Mouse (Mus musculus) forebrain, embryonic 14.5 days (tissue): ENCODE data around the gene Mob2. TPM values are rescaled to one million over a fixed set of nuclear protein-coding genes. Genes with fewer than 3 reads are reported as not detected.

ENCODE experiments used
- ATAC-seq: fragments of 200-750 bp; cut with Nextera tagmentation; 2 replicates; pipeline ENCODE4 v1.8.0; 2017; ENCODE audit warnings: mild to moderate bottlenecking, moderate library complexity
- DNase-seq: peaks from one replicate; pipeline ENCODE4 v3.0.0-alpha.2; 2015; ENCODE audit warnings: low spot score
- H3K27ac ChIP-seq: fragments of 300-500 bp; sonication (generic); 2 replicates; pipeline ENCODE4 v1.5.1; 2014; ENCODE audit warnings: low read depth, mild to moderate bottlenecking, control low read depth, low read length, moderate library complexity
- H3K27me3 ChIP-seq: fragments of 300-500 bp; sonication (generic); replicated peaks from 2 replicates; pipeline ENCODE4 v1.6.1; 2014; ENCODE audit warnings: low read length, control low read depth, mixed read lengths; ENCODE audit not compliant: control insufficient read depth, insufficient read depth
- H3K36me3 ChIP-seq: fragments of 300-500 bp; sonication (generic); 2 replicates; pipeline ENCODE4 v1.6.1; 2014; ENCODE audit warnings: low read length, control low read depth; ENCODE audit not compliant: control insufficient read depth, insufficient read depth
- H3K4me1 ChIP-seq: fragments of 300-500 bp; sonication (generic); 2 replicates; pipeline ENCODE4 v1.6.1; 2014; ENCODE audit warnings: antibody characterized with exemption, low read length, control low read depth; ENCODE audit not compliant: control insufficient read depth, insufficient read depth
- H3K4me2 ChIP-seq: fragments of 300-500 bp; sonication (generic); 2 replicates; pipeline ENCODE4 v1.6.1; 2014; ENCODE audit warnings: mild to moderate bottlenecking, control low read depth, low read length
- H3K4me3 ChIP-seq: fragments of 300-500 bp; sonication (generic); 2 replicates; pipeline ENCODE4 v1.5.1; 2014; ENCODE audit warnings: low read depth, low read length, control low read depth
- H3K9ac ChIP-seq: fragments of 300-500 bp; sonication (generic); 2 replicates; pipeline ENCODE4 v1.6.1; 2014; ENCODE audit warnings: mild to moderate bottlenecking, low read length, control low read depth, moderate library complexity
- H3K9me3 ChIP-seq: fragments of 300-500 bp; sonication (generic); replicated peaks from 2 replicates; pipeline ENCODE4 v1.6.1; 2016; ENCODE audit warnings: low read length, control low read depth, mixed read lengths; ENCODE audit not compliant: control insufficient read depth
- WGBS: fragments of 180-500 bp; shearing (Covaris S2); extraction: QIAGEN DNeasy Blood & Tissue Kit; methylation state at CpG from one replicate; pipeline ENCODE4 v1.1.7; 2014; 5-methylcytosine and 5-hydroxymethylcytosine counted together
- polyA plus RNA-seq: library from polyadenylated mRNA; unstranded; fragments of >200 nt; fragmentation: Nextera tagmentation; extraction: Ambion mirVana; gene quantifications from 2 replicates; pipeline ENCODE4 v1.2.1, GENCODE M21; 2014

Mob2 gene
- 53.6 and 57.9 TPM in 2 replicates for polyA plus RNA-seq

- Histone ChIP-seq H3K4me1 (peaks cover 13% of the 10 kb centered on the region), H3K27ac (peak within 1 kb of the TSS; percentile 48; the same call in 1 of the 2 replicates), H3K36me3 (no peaks in the 10 kb centered on the region), H3K9me3 (no peaks in the 10 kb centered on the region), H3K27me3 (no peaks in the 10 kb centered on the region), H3K4me3 (peak within 1 kb of the TSS; percentile 97), H3K9ac (peak within 1 kb of the TSS; percentile 87), H3K4me2 (peak within 1 kb of the TSS; percentile 96)
- DNase-seq (peak; percentile 91), ATAC-seq (peak; percentile 97)
- under 1% methylated on average over 48 of the region's 49 CpGs for WGBS
Measured at GRCm38 (mm10) chr7:142060931-142061565, at the start of gene Mob2. Gene Mob2 (minus strand): TSS chr7:142061065.

GRCm38 (mm10) chr7:142104747-142105146, 43.9 kb upstream of the Mob2 start:
- H3K4me2 ChIP-seq: no peak overlapping the region
- no peak for ATAC-seq
- no peaks in the 10 kb centered on the region for H3K27me3 ChIP-seq
- H3K27ac ChIP-seq: no peak overlapping the region
- 58% methylated on average over 5 of the region's 5 CpGs for WGBS
- H3K9ac ChIP-seq: no peak overlapping the region
- no peak for DNase-seq
- no peaks in the 10 kb centered on the region for H3K9me3 ChIP-seq
- no peak overlapping the region for H3K4me3 ChIP-seq
- no peaks in the 10 kb centered on the region for H3K4me1 ChIP-seq
- no peaks in the 10 kb centered on the region for H3K36me3 ChIP-seq

- no peak overlapping the region for H3K4me2 ChIP-seq
- peaks cover 16% of the 10 kb centered on the region for H3K4me1 ChIP-seq
- 0 out of 2 replicates have a peak, but pooled peaks cover 6% of the 10 kb centered on the region for H3K27me3 ChIP-seq
- H3K4me3 ChIP-seq: no peak overlapping the region
- DNase-seq: peak; percentile 90
- ATAC-seq: peak; percentile 54
- WGBS: 7% methylated on average over 9 of the region's 9 CpGs
- no peak overlapping the region for H3K27ac ChIP-seq
- H3K36me3 ChIP-seq: no peaks in the 10 kb centered on the region
- no peaks in the 10 kb centered on the region for H3K9me3 ChIP-seq
- H3K9ac ChIP-seq: no peak overlapping the region
Measured at GRCm38 (mm10) chr7:142097776-142098175, 36.9 kb upstream of the Mob2 start.

GRCm38 (mm10) chr7:142096701-142097100, 35.8 kb upstream of the Mob2 start:
- DNase-seq (no peak), ATAC-seq (no peak)
- WGBS: 61% methylated on average over 4 of the region's 4 CpGs
- Histone ChIP-seq H3K4me3 (no peak overlapping the region), H3K9me3 (no peaks in the 10 kb centered on the region), H3K27me3 (0 out of 2 replicates have a peak, but pooled peaks cover 6% of the 10 kb centered on the region), H3K27ac (no peak overlapping the region), H3K4me2 (peak overlapping the region; percentile 95; the same call in 1 of the 2 replicates), H3K36me3 (no peaks in the 10 kb centered on the region), H3K9ac (no peak overlapping the region), H3K4me1 (peaks cover 27% of the 10 kb centered on the region)

DNA sequence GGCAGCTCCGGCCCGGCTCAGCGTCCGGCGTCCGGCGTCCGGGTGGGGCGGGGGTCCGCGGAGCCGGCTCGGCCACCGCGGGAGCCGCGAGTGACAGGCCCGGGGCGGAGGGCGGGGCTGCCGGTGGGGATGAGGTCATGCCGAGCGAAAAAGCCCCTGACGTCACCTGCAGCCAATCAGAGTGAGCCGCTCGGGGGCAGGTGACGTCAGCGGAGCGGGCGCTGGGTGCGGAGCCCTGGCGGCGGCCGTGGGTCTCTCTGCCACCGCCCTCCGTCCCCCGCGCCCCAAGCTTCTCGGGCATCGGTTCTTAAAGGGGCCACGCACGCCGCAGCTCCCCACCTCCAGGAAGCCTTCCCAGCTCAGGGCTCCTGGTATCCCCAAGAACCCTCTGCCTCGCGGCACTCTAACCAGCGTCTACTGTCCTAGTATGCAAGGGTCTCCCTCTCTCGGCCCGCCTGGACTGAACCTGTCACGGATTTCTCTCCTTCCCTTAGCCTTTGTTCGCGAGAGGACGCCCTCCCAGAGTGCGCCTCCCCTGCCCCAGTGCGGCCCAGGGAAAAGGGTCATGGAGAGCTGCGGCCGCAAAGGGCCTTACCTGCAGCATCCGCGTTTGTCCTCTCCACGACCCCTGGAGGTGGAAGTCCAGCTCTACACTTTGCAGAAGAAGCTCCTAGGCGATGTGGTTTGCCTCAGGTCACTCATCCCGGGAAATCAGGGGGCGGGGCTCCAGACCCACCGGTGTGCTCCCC, 34.5 kb upstream of the Mob2 start, which contains the start of gene Dusp8:
Gene Dusp8, minus strand, starts transcription at position 661 of the 749 bp plus-strand sequence.
- peak; percentile 97 for DNase-seq
- Histone ChIP-seq H3K27me3 (0 out of 2 replicates have a peak, but pooled peaks cover 6% of the 10 kb centered on the region), H3K4me1 (peaks cover 41% of the 10 kb centered on the region), H3K4me3 (peak within 1 kb of the TSS; percentile 93), H3K27ac (peak within 1 kb of the TSS; percentile 90), H3K9me3 (no peaks in the 10 kb centered on the region), H3K4me2 (peak within 1 kb of the TSS; percentile 95), H3K9ac (peak within 1 kb of the TSS; percentile 95), H3K36me3 (no peaks in the 10 kb centered on the region)
- WGBS: under 1% methylated on average over 46 of the region's 63 CpGs
- ATAC-seq: peak; percentile 85

DNA sequence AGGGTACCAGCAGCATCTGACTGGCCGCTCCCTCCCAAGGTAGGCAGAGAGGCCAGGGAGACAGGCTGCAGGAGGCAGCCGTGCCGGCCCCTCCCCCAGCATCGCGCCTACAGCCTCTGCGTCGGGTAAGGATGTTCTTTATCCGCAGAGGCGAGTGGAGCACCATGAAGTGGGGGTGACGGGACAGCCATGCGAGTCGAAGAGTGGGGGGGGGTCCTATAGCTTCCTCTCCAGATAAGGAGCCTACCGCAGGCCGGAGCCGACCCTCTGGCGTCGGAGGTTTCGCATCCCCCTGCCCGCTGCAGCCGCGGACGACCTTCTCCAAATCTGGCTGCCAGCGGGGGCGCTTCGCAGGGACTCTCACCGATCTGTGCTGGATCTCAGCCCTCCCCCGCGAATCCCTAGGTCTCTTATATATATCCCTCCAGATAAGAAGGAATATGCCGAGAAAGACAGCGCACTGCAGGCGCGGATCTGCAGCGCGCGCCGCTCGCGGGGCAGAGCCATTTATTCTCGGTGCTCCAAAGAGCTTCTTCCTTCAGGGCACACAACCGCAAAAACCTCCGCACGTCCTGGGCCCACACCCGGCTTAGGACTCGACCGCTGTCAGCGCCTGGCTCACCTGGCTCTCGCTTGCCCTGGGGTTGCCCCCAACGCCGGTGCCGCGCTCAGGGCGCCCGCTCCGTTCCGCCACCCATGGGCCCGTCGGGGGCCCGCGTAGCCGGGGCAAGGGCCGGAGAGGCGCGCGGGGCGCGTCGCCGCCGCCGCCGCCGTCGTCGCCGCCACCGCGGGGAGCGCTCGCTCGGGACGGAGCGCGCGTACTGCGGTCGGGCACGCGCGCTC, 33.7 kb upstream of the Mob2 start:
- under 1% methylated on average over 89 of the region's 89 CpGs for WGBS

DNA sequence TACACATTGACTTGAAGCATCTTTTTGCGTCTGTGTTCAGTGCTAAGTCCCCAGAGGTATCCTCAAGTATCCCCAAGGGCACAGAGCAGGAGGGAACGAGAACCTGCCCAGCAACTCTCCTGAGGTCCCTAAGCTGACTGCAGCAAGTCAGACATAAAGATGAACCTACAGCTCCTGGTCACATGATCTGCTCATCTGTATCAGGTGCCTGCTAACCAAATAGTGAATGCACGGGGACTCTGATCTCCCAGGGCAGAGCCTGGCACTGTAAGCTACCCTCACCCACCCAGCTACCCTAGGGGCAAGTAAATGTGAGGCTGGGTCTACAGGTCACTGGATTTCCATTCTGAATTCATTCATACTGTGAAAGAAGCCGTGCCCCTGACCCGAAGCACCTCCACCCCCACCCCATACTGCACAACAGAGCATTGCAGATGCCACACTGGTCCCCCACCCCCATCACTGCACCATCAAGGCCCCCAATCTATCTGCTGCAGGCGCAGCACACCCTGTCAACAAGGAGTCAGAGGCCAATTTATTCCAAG, 32.9 kb upstream of the Mob2 start:
- H3K9ac ChIP-seq: peak overlapping the region; percentile 95
- H3K27ac ChIP-seq: peak overlapping the region; percentile 90
- DNase-seq (no peak), ATAC-seq (no peak)
- no peaks in the 10 kb centered on the region for H3K9me3 ChIP-seq
- 0 out of 2 replicates have a peak, but pooled peaks cover 6% of the 10 kb centered on the region for H3K27me3 ChIP-seq
- WGBS: 20% methylated on average over 6 of the region's 6 CpGs
- H3K36me3 ChIP-seq: peaks cover 7% of the 10 kb centered on the region; the same call in 1 of the 2 replicates
- H3K4me2 ChIP-seq: peak overlapping the region; percentile 95
- peaks cover 56% of the 10 kb centered on the region for H3K4me1 ChIP-seq
- peak overlapping the region; percentile 93 for H3K4me3 ChIP-seq

More for the DNA sequence above, 33.7 kb upstream of the Mob2 start:
- ATAC-seq (peak; percentile 41), DNase-seq (peak; percentile 56)
- H3K4me3 ChIP-seq: peak overlapping the region; percentile 93
- peak overlapping the region; percentile 95 for H3K9ac ChIP-seq
- peak overlapping the region; percentile 95 for H3K4me2 ChIP-seq
- peak overlapping the region; percentile 90 for H3K27ac ChIP-seq
- 0 out of 2 replicates have a peak, but pooled peaks cover under 1% of the 10 kb centered on the region for H3K36me3 ChIP-seq
- no peaks in the 10 kb centered on the region for H3K9me3 ChIP-seq
- H3K4me1 ChIP-seq: peaks cover 49% of the 10 kb centered on the region
- H3K27me3 ChIP-seq: 0 out of 2 replicates have a peak, but pooled peaks cover 6% of the 10 kb centered on the region

DNA sequence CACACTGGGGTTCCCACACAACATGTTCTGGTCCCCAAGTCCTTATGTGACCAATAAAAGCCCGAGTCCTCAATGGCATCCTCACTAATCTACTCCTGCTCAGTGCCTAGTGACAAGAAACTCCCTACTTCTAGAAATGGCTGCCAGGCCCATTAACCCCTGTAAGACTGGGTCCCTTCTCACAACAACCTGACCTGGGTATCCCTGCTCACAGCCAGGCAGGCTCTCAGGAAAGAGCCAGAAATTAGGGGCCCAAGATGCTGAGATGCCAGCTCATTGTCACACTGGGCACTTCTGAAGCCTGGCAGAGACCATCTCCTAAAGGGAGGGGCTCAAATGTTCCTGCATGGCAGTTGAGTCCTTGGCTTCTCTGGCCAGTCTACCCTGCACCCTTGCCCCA, 32.1 kb upstream of the Mob2 start:
- no peak for DNase-seq
- H3K4me3 ChIP-seq: peak overlapping the region; percentile 93
- peak overlapping the region; percentile 95 for H3K4me2 ChIP-seq
- peak overlapping the region; percentile 87; the same call in 1 of the 2 replicates for H3K27ac ChIP-seq
- peaks cover 64% of the 10 kb centered on the region for H3K4me1 ChIP-seq
- H3K9me3 ChIP-seq: no peaks in the 10 kb centered on the region
- peak overlapping the region; percentile 95 for H3K9ac ChIP-seq
- H3K27me3 ChIP-seq: 0 out of 2 replicates have a peak, but pooled peaks cover 6% of the 10 kb centered on the region
- H3K36me3 ChIP-seq: peaks cover 11% of the 10 kb centered on the region
- ATAC-seq: no peak
- 29% methylated on average over 1 of the region's 1 CpGs for WGBS
